Mouse (Mus musculus) heart, adult 2 months (tissue): ENCODE measurements around the gene Gm20547.

ENCODE experiments used
- CTCF ChIP-seq: fragments of 200-600 bp; IDR thresholded peaks from 2 replicates; pipeline ENCODE4 v1.8.1; 2022; ENCODE audit warnings: antibody characterized with exemption, mild to moderate bottlenecking, moderate library complexity
- EP300 ChIP-seq: fragments of 200-500 bp; IDR thresholded peaks from 2 replicates; pipeline ENCODE4 v1.6.1; 2011; ENCODE audit warnings: low read depth, low read length, control low read depth; ENCODE audit not compliant: insufficient read depth
- POLR2A ChIP-seq: fragments of 200-500 bp; IDR thresholded peaks from 2 replicates; pipeline ENCODE4 v1.6.1; 2011; ENCODE audit warnings: mild to moderate bottlenecking, low read depth, low read length, control low read depth; ENCODE audit not compliant: insufficient read depth

DNA sequence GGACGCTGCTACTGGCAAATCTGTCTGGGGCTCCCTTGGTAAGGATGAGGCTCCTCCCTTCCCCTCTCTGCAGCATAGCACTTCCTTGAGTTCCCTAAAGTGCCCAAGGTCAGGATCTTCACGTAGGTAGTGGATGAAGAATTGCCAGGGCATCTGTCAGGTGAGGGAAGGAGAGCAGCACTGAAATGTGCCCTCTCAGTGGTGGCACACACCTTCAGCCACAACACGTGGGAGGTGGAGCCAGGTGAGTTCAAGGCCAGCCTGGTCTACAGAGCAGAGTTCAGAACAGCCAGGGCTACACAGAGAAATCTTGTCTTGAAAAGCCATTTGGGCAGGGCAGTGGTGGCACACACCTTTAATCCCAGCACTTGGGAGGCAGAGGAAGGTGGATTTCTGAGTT, 27.1 kb downstream of the Gm20547 start:
- TF ChIP-seq CTCF, result no peak
- TF ChIP-seq EP300, result no peak
- no peak for TF ChIP-seq POLR2A
